Mouse (Mus musculus) neural tube, embryonic 12.5 days (tissue): ENCODE measurements around the gene Mrps33. TPM values are rescaled to one million over a fixed set of nuclear protein-coding genes. Genes with fewer than 3 reads are reported as not detected.

Source experiments
- ATAC-seq: fragments of 200-750 bp; cut with Nextera tagmentation; 2 replicates; pipeline ENCODE4 v1.8.0; 2017; ENCODE audit warnings: low read depth, mild to moderate bottlenecking, moderate TSS enrichment, moderate library complexity; ENCODE audit not compliant: low FRiP score
- H3K27ac ChIP-seq: fragments of 300-500 bp; sonication (generic); 2 replicates; pipeline ENCODE4 v1.5.1; 2016
- H3K27me3 ChIP-seq: fragments of 300-500 bp; sonication (generic); replicated peaks from 2 replicates; pipeline ENCODE4 v1.6.1; 2016; ENCODE audit warnings: mild to moderate bottlenecking
- H3K36me3 ChIP-seq: fragments of 300-500 bp; sonication (generic); 2 replicates; pipeline ENCODE4 v1.6.1; 2016; ENCODE audit warnings: mild to moderate bottlenecking
- H3K4me1 ChIP-seq: fragments of 300-500 bp; sonication (generic); 2 replicates; pipeline ENCODE4 v1.6.1; 2016
- H3K4me2 ChIP-seq: fragments of 300-500 bp; sonication (generic); replicated peaks from 2 replicates; pipeline ENCODE4 v1.6.1; 2016; ENCODE audit warnings: mild to moderate bottlenecking
- H3K4me3 ChIP-seq: fragments of 300-500 bp; sonication (generic); 2 replicates; pipeline ENCODE4 v1.5.1; 2016
- H3K9ac ChIP-seq: fragments of 300-500 bp; sonication (generic); 2 replicates; pipeline ENCODE4 v1.6.1; 2016; ENCODE audit warnings: mild to moderate bottlenecking
- H3K9me3 ChIP-seq: fragments of 300-500 bp; sonication (generic); 2 replicates; pipeline ENCODE4 v1.6.1; 2016; ENCODE audit warnings: mild to moderate bottlenecking
- WGBS: fragments of 180-500 bp; shearing (Covaris S2); methylation state at CpG from one replicate; pipeline ENCODE4 v1.1.7; 2016; 5-methylcytosine and 5-hydroxymethylcytosine counted together
- polyA plus RNA-seq: library from polyadenylated mRNA; unstranded; fragments of >200 nt; fragmentation: Nextera tagmentation; extraction: Ambion mirVana; gene quantifications from 2 replicates; pipeline ENCODE4 v1.2.1, GENCODE M21; 2016

Gene Mrps33
- polyA plus RNA-seq, 1 experiment from 2014 or later = 233 TPM

DNA sequence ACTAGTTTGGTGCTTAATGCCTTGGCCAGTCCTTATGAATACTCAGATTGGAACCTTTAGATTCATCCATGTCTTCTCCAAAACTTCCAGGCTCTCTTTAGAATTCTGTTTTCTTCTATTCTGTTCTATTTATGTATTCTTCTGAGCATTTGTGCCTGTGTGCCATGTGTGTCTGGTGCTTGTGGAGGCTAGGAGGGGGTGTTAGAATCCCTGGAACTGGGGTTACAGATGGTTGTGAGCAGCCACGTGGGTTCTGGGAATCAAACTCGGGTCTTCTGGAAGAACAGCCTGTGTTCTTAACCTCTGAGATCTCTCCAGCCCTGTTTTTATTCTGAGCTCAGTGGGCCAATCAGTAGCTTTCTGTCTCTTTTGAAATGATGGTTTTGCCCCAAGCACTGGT lies 13.7 kb downstream of the Mrps33 start:
- no peaks in the 10 kb centered on the region for H3K4me1 ChIP-seq
- no peak overlapping the region for H3K4me3 ChIP-seq
- H3K27me3 ChIP-seq = no peaks in the 10 kb centered on the region
- 82% methylated on average over 2 of the region's 2 CpGs for WGBS
- H3K9ac ChIP-seq = no peak overlapping the region
- H3K27ac ChIP-seq = no peak overlapping the region
- no peak for ATAC-seq
- no peaks in the 10 kb centered on the region for H3K9me3 ChIP-seq
- peaks cover 18% of the 10 kb centered on the region for H3K36me3 ChIP-seq
- no peak overlapping the region for H3K4me2 ChIP-seq

DNA sequence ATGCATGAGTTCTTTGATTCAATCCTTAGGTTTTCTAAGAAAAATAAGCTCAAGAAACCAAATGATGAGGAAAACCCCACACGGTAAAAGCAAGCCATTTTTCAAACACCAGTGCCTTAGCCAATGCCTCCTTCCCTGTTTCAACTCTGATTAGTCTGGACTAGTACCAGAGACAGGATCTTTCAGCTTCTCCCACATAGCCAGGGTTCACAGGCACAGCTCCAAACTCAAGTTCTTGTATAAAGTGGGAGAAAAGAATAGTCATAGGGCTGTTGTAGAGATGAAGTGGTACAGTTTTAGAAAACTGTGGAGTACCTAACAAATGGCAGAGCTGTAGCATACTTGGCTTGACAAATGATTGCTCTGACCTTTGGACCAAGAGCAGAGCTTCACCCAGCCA lies 14.6 kb downstream of the Mrps33 start:
- Histone ChIP-seq H3K4me1 (no peaks in the 10 kb centered on the region), H3K4me2 (no peak overlapping the region), H3K27ac (no peak overlapping the region), H3K36me3 (peaks cover 13% of the 10 kb centered on the region), H3K9ac (no peak overlapping the region), H3K4me3 (no peak overlapping the region), H3K9me3 (no peaks in the 10 kb centered on the region), H3K27me3 (no peaks in the 10 kb centered on the region)
- ATAC-seq = no peak
- 87% methylated on average over 1 of the region's 1 CpGs for WGBS

DNA sequence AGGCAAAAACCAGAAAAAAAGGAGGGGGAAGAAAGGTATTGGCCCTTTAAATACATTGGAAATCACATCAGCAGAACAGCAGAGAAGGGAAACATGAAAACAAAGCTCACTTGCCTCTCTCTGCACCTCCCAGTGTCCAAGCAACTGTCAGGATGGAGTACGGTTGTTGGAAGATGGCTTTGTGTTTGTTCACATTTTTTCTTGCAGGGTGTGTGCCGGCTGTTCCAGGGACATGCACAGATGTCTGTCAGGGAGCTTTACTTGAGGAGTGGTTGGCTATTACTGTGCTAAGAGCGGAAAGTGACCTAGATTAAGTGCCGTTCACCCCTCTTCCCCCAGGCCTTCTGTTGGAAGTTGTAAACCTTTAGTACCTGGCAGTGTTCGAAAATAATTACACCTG lies 19.0 kb downstream of the Mrps33 start:
- no peaks in the 10 kb centered on the region for H3K36me3 ChIP-seq
- H3K4me3 ChIP-seq = no peak overlapping the region
- H3K4me2 ChIP-seq = no peak overlapping the region
- H3K9ac ChIP-seq = no peak overlapping the region
- H3K27ac ChIP-seq = no peak overlapping the region
- no peaks in the 10 kb centered on the region for H3K27me3 ChIP-seq
- 62% methylated on average over 5 of the region's 5 CpGs for WGBS
- H3K9me3 ChIP-seq = no peaks in the 10 kb centered on the region
- peaks cover 7% of the 10 kb centered on the region for H3K4me1 ChIP-seq
- no peak for ATAC-seq

DNA sequence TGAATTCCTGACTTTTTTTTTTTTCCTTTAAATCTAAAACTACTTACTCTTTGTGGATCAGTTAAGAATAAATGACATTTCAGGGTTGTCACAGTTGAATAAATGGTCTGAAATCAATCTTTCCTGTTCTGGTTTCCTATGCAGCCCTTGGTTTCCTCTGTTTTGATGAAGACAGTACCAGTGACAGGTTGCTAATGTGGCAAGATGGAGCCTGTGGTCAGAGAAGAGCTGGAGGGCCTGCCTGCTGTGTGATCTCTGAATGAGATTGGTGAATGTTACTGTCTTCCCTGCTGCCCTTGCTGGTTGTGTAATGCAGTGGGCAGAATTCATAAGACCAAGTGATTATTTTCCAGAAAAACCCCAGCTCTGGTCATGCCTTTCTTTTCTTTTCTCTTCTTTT lies 22.4 kb downstream of the Mrps33 start:
- H3K27ac ChIP-seq = no peak overlapping the region
- no peaks in the 10 kb centered on the region for H3K9me3 ChIP-seq
- no peaks in the 10 kb centered on the region for H3K36me3 ChIP-seq
- H3K4me3 ChIP-seq = no peak overlapping the region
- no peak overlapping the region for H3K4me2 ChIP-seq
- no peaks in the 10 kb centered on the region for H3K27me3 ChIP-seq
- no peak overlapping the region for H3K9ac ChIP-seq
- ATAC-seq = no peak
- peaks cover 7% of the 10 kb centered on the region for H3K4me1 ChIP-seq

DNA sequence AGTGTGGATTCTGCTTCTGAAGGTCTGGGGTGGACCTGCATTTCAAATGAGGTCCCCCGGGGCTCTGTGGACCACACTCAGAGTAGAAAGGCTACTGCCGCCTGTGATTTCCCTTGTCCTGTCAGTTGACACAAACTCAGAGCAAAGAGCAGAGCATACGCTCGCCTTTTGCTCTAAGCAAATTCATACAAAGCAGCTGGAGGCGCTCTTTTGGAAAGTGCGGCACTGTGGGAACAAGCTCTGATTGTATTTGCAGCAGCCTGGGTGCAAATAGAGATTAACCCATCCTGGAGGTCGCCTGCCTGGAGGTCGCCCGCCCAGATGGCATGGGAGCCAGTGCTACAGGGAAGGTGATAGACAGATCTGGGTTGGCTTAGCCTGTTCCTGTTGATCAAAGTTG lies 23.0 kb downstream of the Mrps33 start:
- Histone ChIP-seq H3K36me3 (no peaks in the 10 kb centered on the region), H3K9ac (no peak overlapping the region), H3K27me3 (no peaks in the 10 kb centered on the region), H3K4me2 (peak overlapping the region; percentile 20; the same call in 1 of the 2 replicates), H3K4me1 (peaks cover 7% of the 10 kb centered on the region), H3K9me3 (no peaks in the 10 kb centered on the region), H3K4me3 (no peak overlapping the region), H3K27ac (no peak overlapping the region)
- ATAC-seq = no peak
- WGBS = 23% methylated on average over 9 of the region's 9 CpGs

DNA sequence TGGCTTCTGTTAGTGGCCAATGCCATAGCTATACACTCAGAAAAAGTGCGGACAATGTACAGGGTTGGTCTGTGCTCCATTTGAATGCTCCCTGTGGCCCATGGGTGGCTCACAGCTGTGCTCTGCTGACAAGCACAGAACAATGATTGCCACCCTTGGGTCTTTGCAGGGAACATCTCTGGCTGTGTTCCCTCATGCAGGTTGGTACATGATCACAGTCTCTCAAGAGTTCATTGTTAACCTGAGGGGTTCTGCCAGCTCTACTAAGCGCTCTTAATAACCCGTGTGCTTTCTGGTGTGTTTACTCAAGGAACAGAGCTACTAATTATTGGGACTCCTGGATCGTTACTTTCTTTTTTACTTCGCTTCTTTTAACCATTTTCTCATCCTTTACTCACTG lies 24.8 kb downstream of the Mrps33 start:
- Histone ChIP-seq H3K9me3 (no peaks in the 10 kb centered on the region), H3K9ac (no peak overlapping the region), H3K4me1 (peaks cover 15% of the 10 kb centered on the region), H3K36me3 (no peaks in the 10 kb centered on the region), H3K4me3 (no peak overlapping the region), H3K27me3 (no peaks in the 10 kb centered on the region), H3K27ac (no peak overlapping the region), H3K4me2 (no peak overlapping the region)
- no peak for ATAC-seq
- 87% methylated on average over 5 of the region's 5 CpGs for WGBS

DNA sequence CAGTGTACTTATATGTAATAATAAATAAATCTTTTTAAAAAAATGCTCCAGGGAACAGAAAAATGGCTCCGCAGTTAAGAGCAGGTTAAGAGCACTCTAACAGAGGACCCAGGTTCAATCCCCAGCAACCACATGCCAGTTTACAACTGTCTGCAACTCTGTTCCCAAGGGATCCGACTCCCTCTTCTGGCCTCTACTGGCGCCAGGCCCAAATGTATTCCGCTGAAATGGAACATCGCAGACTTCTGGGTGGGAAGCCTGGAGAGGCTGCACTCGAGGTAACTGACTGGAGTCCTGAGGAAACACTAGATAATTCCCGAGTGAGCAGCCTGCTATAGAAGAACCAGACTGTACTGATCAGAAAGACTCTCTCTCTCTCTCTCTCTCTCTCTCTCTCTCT lies 27.3 kb downstream of the Mrps33 start:
- Histone ChIP-seq H3K4me3 (no peak overlapping the region), H3K27ac (no peak overlapping the region)
- WGBS = 74% methylated on average over 7 of the region's 7 CpGs

DNA sequence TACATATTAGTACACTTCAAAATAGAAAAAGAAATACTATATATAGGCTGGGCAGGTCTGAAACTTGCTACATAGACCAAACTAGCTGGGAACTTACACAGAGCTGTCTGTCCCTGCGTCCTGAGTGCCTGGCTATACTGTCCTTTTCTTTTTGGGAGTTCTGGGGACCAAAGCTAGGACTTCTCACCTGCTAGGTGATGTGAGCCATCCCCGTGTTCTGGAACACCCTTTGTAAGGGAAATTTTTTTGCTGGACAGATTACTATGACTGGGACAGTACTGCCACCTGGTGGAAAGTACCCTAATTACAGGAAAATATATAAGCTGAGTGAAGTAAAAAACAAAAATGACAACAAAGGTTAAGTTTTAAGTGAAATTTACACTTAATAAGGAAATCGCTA lies 28.2 kb downstream of the Mrps33 start:
- peaks cover 13% of the 10 kb centered on the region for H3K4me1 ChIP-seq
- H3K4me3 ChIP-seq = no peak overlapping the region
- H3K9me3 ChIP-seq = no peaks in the 10 kb centered on the region
- 34% methylated on average over 3 of the region's 3 CpGs for WGBS
- no peak overlapping the region for H3K27ac ChIP-seq
- no peak for ATAC-seq
- H3K27me3 ChIP-seq = no peaks in the 10 kb centered on the region
- no peak overlapping the region for H3K9ac ChIP-seq
- H3K36me3 ChIP-seq = no peaks in the 10 kb centered on the region
- H3K4me2 ChIP-seq = no peak overlapping the region

More for the DNA sequence above, 27.3 kb downstream of the Mrps33 start:
- no peak for ATAC-seq
- Histone ChIP-seq H3K9me3 (no peaks in the 10 kb centered on the region), H3K27me3 (no peaks in the 10 kb centered on the region), H3K36me3 (no peaks in the 10 kb centered on the region), H3K9ac (no peak overlapping the region), H3K4me2 (no peak overlapping the region), H3K4me1 (peaks cover 18% of the 10 kb centered on the region)

DNA sequence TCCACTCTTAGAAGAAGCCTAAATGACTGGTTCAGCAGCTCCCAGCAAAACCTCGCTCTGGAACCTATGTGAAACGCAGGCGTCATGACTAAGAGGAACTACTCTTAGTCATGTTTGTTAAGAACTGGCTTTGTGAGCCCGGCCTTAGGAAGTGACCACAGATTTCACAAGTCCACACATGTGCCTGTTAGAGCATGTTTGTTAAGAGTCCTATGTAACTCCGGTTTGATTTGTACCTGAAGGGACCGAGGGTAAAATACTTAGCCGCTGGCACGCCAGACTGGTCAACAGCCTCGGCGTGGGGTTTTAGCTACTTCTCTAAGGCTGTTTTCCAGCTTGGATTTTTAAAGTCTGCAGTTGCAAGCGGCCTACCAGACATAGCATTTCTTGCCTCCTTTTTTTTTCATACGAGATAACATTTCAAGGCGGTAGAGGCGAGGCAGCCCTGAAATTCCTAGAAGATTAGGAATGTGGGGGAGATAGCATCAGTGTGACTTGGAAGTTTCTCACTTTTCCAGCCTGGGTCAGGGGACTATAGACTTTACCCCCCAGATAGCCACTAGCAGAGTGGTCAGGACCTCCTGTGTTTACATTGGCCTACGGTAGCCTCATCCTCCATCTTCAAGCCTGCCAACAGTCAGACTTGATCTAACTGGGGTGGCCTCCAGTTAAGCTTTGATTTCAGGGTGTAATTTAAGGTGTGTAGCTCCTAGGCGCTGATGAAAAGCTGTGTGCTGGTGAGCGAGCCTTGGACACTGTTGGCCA lies 28.8 kb downstream of the Mrps33 start:
- 67% methylated on average over 17 of the region's 17 CpGs for WGBS
- no peak overlapping the region for H3K4me3 ChIP-seq
- no peaks in the 10 kb centered on the region for H3K27me3 ChIP-seq
- no peak for ATAC-seq
- H3K9me3 ChIP-seq = no peaks in the 10 kb centered on the region
- peaks cover 11% of the 10 kb centered on the region for H3K4me1 ChIP-seq
- no peak overlapping the region for H3K9ac ChIP-seq
- H3K36me3 ChIP-seq = no peaks in the 10 kb centered on the region
- H3K4me2 ChIP-seq = peak overlapping the region; percentile 57; the same call in 1 of the 2 replicates
- H3K27ac ChIP-seq = no peak overlapping the region

DNA sequence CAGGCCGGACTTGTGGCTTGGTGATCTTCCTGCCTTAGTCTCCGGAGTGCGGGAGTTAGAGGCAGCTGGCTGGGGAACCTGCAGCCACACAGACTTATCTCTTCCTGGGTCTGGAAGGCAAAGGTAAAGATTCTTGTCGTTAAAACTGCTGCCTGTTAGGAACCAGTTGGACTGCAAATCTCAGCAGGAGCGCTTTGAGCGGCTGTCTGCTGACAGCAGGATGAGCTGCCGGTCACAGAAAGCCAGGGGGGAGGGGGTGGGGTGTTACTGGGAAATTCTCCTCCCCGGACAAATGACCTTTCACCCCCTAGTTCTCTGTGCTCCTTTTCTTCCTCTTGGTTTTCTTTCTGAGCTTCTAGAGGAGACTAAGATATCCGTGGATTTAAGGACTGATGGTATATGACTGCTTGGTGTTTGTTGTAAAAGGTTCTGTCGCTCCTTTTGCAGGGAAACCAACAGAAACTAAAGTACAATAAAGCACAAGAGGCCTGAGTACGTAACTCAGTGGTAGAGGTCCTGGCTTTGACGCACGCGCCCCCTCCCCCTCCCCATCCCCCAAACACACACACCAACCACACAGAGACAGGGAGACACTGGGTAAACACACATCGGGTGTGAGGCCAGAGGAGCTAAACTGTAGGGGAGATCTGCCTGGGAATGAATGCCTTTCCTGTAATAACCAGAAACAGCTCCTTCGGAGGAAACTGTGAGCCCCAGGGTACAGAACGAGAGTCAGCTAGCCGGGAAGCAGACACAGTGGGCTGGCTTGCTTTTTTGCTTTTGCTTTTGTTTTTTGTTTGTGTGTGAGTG lies 29.7 kb downstream of the Mrps33 start:
- Histone ChIP-seq H3K9ac (peak overlapping the region; percentile 29; the same call in 1 of the 2 replicates), H3K9me3 (no peaks in the 10 kb centered on the region), H3K27ac (no peak overlapping the region), H3K4me2 (peak overlapping the region; percentile 57), H3K36me3 (no peaks in the 10 kb centered on the region), H3K4me1 (peaks cover 11% of the 10 kb centered on the region), H3K4me3 (no peak overlapping the region), H3K27me3 (no peaks in the 10 kb centered on the region)
- 1% methylated on average over 18 of the region's 18 CpGs for WGBS
- ATAC-seq = peak; percentile 59

DNA sequence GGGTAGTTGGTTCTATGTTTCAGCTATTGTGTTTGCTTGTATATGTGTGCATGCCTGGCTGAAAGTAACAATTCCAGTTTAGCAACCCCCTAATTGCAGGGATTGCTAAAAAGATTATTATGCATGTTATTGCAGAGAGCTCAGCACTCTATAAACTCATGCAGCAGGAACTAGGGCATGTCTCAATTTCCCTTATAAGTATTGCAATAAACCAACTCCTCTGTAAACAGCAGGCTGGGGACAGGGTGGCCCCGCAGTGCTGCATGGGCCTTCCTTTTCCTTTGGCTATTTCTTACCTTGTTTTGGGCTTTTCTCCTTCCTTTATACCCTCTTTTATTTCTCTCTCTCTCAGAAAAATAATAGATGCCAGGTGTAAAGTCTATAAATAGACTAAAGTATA lies 32.3 kb downstream of the Mrps33 start:
- Histone ChIP-seq H3K9ac (no peak overlapping the region), H3K27ac (no peak overlapping the region), H3K36me3 (no peaks in the 10 kb centered on the region), H3K9me3 (no peaks in the 10 kb centered on the region), H3K4me3 (no peak overlapping the region), H3K4me1 (peaks cover 11% of the 10 kb centered on the region), H3K4me2 (no peak overlapping the region), H3K27me3 (no peaks in the 10 kb centered on the region)
- WGBS = 88% methylated on average over 1 of the region's 1 CpGs
- no peak for ATAC-seq

DNA sequence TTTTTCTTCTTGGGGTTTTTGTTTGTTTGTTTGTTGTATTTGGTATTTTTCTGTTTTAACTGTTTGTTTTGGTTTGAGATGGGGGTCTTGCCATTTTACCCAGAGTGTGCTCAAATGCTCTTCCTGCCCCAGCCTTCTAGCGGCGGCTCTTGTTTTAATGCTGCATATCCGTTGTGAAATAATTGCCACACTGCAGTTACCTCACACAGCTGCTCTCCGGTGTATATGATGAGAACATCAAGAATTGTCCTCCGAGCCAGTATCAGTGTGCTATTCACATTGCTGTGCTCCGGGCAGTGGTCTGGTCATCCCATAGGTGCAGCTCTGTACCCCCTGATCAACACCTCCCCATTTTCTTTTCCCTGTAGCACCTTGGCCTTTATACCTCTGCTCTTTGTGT lies 34.5 kb downstream of the Mrps33 start:
- Histone ChIP-seq H3K4me3 (no peak overlapping the region), H3K9me3 (no peaks in the 10 kb centered on the region), H3K4me1 (peaks cover 7% of the 10 kb centered on the region; the same call in 1 of the 2 replicates), H3K27me3 (no peaks in the 10 kb centered on the region), H3K4me2 (no peak overlapping the region), H3K36me3 (no peaks in the 10 kb centered on the region), H3K27ac (no peak overlapping the region), H3K9ac (no peak overlapping the region)
- no peak for ATAC-seq
- WGBS = 92% methylated on average over 6 of the region's 6 CpGs
